Mouse (Mus musculus) bone marrow, adult 2 months (tissue): Measurements from ENCODE around the gene Kctd17.

ENCODE experiments used
- CTCF ChIP-seq: fragments of 200-500 bp; IDR thresholded peaks from 2 replicates; pipeline ENCODE4 v1.5.1; 2011; ENCODE audit warnings: low read length, control low read depth; ENCODE audit not compliant: control insufficient read depth, insufficient read depth
- POLR2A ChIP-seq: fragments of 200-500 bp; IDR thresholded peaks from 2 replicates; pipeline ENCODE4 v1.6.1; 2011; ENCODE audit warnings: low read depth, mild to moderate bottlenecking, control low read depth, low read length, borderline replicate concordance; ENCODE audit not compliant: control insufficient read depth

DNA sequence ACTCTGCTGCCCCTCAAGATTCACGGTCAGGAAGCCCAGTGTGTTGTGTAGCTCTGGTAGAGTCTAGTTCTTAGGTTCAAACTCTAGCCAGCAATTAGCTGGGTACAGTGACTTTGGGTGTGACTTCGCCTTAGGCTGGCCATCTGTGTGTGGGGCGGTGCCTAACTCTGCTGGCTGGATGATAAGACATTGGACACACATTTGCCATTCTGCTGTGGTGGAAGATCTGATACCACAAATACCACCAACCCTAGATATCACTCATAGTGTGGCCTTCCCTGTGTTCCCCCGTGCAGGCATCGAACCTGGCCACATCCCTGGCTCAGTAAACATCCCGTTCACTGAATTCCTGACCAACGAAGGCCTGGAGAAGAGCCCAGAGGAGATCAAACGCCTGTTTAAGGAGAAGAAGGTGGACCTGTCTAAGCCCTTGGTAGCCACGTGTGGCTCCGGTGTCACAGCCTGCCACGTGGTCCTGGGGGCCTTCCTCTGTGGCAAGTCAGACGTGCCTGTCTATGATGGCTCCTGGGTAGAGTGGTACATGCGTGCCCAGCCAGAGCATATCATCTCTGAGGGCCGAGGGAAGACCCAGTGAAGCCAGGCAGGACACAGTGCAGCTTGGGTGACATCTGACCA lies 15.2 kb upstream of the Kctd17 start:
- TF ChIP-seq CTCF (no peak), POLR2A (no peak)
